Mouse (Mus musculus) G1E-ER4 (cell line): ENCODE results near the gene Elovl2. TPM values are rescaled to one million over a fixed set of nuclear protein-coding genes. Genes with fewer than 3 reads are reported as not detected.

Experiments
- GATA1 ChIP-seq: IDR thresholded peaks from one replicate; pipeline ENCODE4 v1.8.0; 2012; ENCODE audit warnings: low read length, inconsistent platforms
- polyA plus RNA-seq: library from polyadenylated mRNA; stranded (reverse); fragments of >175 nt; gene quantifications from 2 replicates; pipeline ENCODE4 v1.2.3, GENCODE M21; 2012

Gene Elovl2
- polyA plus RNA-seq, 1 experiment = not detected

GRCm38 (mm10) chr13:41238035-41238804 is 18.0 kb upstream of the Elovl2 start:
- TF ChIP-seq GATA1 = no peak

- no peak for TF ChIP-seq GATA1
Observed at GRCm38 (mm10) chr13:41235845-41236741, 15.9 kb upstream of the Elovl2 start.

GRCm38 (mm10) chr13:41235181-41235580 is 15.0 kb upstream of the Elovl2 start:
- no peak for TF ChIP-seq GATA1

GRCm38 (mm10) chr13:41233241-41233640 is 13.0 kb upstream of the Elovl2 start:
- TF ChIP-seq GATA1 = no peak

- TF ChIP-seq GATA1 = no peak
Observed at GRCm38 (mm10) chr13:41232209-41232608, 12.0 kb upstream of the Elovl2 start.

GRCm38 (mm10) chr13:41231389-41231983 is 11.3 kb upstream of the Elovl2 start:
- TF ChIP-seq GATA1 = no peak

GRCm38 (mm10) chr13:41230256-41230655 is 10.1 kb upstream of the Elovl2 start:
- no peak for TF ChIP-seq GATA1

GRCm38 (mm10) chr13:41228060-41228459 is 7.9 kb upstream of the Elovl2 start:
- TF ChIP-seq GATA1 = no peak

GRCm38 (mm10) chr13:41226513-41226912 is 6.3 kb upstream of the Elovl2 start:
- TF ChIP-seq GATA1 = no peak

- no peak for TF ChIP-seq GATA1
Observed at GRCm38 (mm10) chr13:41219687-41220303, 410 bp downstream of the Elovl2 start.

- no peak for TF ChIP-seq GATA1
Observed at GRCm38 (mm10) chr13:41219056-41219455, 1.1 kb downstream of the Elovl2 start.

GRCm38 (mm10) chr13:41216236-41216635 is 4.0 kb downstream of the Elovl2 start:
- TF ChIP-seq GATA1 = no peak

- TF ChIP-seq GATA1 = no peak
Observed at GRCm38 (mm10) chr13:41215669-41216068, 4.5 kb downstream of the Elovl2 start.

- no peak for TF ChIP-seq GATA1
Observed at GRCm38 (mm10) chr13:41212558-41213322, 7.5 kb downstream of the Elovl2 start.

GRCm38 (mm10) chr13:41211276-41211675 is 8.9 kb downstream of the Elovl2 start:
- no peak for TF ChIP-seq GATA1
